Mouse (Mus musculus): ENCODE results near the gene Lingo2. TPM values are rescaled to one million over a fixed set of nuclear protein-coding genes. Genes with fewer than 3 reads are reported as not detected.

Lingo2 gene
- polyA plus RNA-seq, 1 experiment from 2014 or later, result 2.6 TPM

GRCm38 (mm10) chr4:36052791-36053376 is 898.7 kb downstream of the Lingo2 start:
- no peak for ATAC-seq (replicated peaks; ENCODE audit: insufficient number of reproducible peaks, low FRiP score, low TSS enrichment, low read depth)
- WGBS, result 67% methylated on average over 6 of the region's 6 CpGs
- Histone ChIP-seq H3K4me2 (ENCODE audit: low read depth, low read length) (no peak overlapping the region), H3K9me3 (replicated peaks; ENCODE audit: control insufficient read depth, low read length) (no peaks in the 10 kb centered on the region), H3K27me3 (ENCODE audit: control insufficient read depth, insufficient read depth, low read length) (no peaks in the 10 kb centered on the region), H3K4me1 (ENCODE audit: control insufficient read depth, insufficient read depth, low read length) (no peaks in the 10 kb centered on the region), H3K36me3 (replicated peaks; ENCODE audit: control insufficient read depth, insufficient read depth, low read depth, low read length) (no peaks in the 10 kb centered on the region), H3K9ac (replicated peaks; ENCODE audit: low read length) (no peak overlapping the region), H3K4me3 (ENCODE audit: low read depth, low read length) (no peak overlapping the region), H3K27ac (replicated peaks; ENCODE audit: low read depth, low read length) (no peak overlapping the region)
- DNase-seq (ENCODE audit: low spot score), result no peak

GRCm38 (mm10) chr4:36040361-36040760 is 911.2 kb downstream of the Lingo2 start:
- Histone ChIP-seq H3K4me3 (ENCODE audit: low read depth, low read length) (no peak overlapping the region), H3K4me2 (ENCODE audit: low read depth, low read length) (no peak overlapping the region), H3K27me3 (ENCODE audit: control insufficient read depth, insufficient read depth, low read length) (no peaks in the 10 kb centered on the region), H3K9me3 (replicated peaks; ENCODE audit: control insufficient read depth, low read length) (no peaks in the 10 kb centered on the region), H3K27ac (replicated peaks; ENCODE audit: low read depth, low read length) (no peak overlapping the region), H3K9ac (replicated peaks; ENCODE audit: low read length) (no peak overlapping the region), H3K36me3 (replicated peaks; ENCODE audit: control insufficient read depth, insufficient read depth, low read depth, low read length) (no peaks in the 10 kb centered on the region), H3K4me1 (ENCODE audit: control insufficient read depth, insufficient read depth, low read length) (no peaks in the 10 kb centered on the region)
- DNase-seq (ENCODE audit: low spot score) (no peak), ATAC-seq (replicated peaks; ENCODE audit: insufficient number of reproducible peaks, low FRiP score, low TSS enrichment, low read depth) (no peak)
- WGBS, result 83% methylated on average over 3 of the region's 3 CpGs

GRCm38 (mm10) chr4:36038742-36039141 is 912.8 kb downstream of the Lingo2 start:
- ATAC-seq (replicated peaks; ENCODE audit: insufficient number of reproducible peaks, low FRiP score, low TSS enrichment, low read depth) (no peak), DNase-seq (ENCODE audit: low spot score) (no peak)
- H3K4me2 ChIP-seq (ENCODE audit: low read depth, low read length), result no peak overlapping the region
- no peak overlapping the region for H3K4me3 ChIP-seq (ENCODE audit: low read depth, low read length)
- H3K4me1 ChIP-seq (ENCODE audit: control insufficient read depth, insufficient read depth, low read length), result no peaks in the 10 kb centered on the region
- 84% methylated on average over 2 of the region's 2 CpGs for WGBS
- H3K27ac ChIP-seq (replicated peaks; ENCODE audit: low read depth, low read length), result no peak overlapping the region
- no peaks in the 10 kb centered on the region for H3K36me3 ChIP-seq (replicated peaks; ENCODE audit: control insufficient read depth, insufficient read depth, low read depth, low read length)
- no peaks in the 10 kb centered on the region for H3K27me3 ChIP-seq (ENCODE audit: control insufficient read depth, insufficient read depth, low read length)
- H3K9ac ChIP-seq (replicated peaks; ENCODE audit: low read length), result no peak overlapping the region
- H3K9me3 ChIP-seq (replicated peaks; ENCODE audit: control insufficient read depth, low read length), result no peaks in the 10 kb centered on the region

GRCm38 (mm10) chr4:36032039-36032438 is 919.5 kb downstream of the Lingo2 start:
- H3K4me2 ChIP-seq (ENCODE audit: low read depth, low read length), result no peak overlapping the region
- H3K27me3 ChIP-seq (ENCODE audit: control insufficient read depth, insufficient read depth, low read length), result no peaks in the 10 kb centered on the region
- H3K27ac ChIP-seq (replicated peaks; ENCODE audit: low read depth, low read length), result no peak overlapping the region
- no peak overlapping the region for H3K4me3 ChIP-seq (ENCODE audit: low read depth, low read length)
- ATAC-seq (replicated peaks; ENCODE audit: insufficient number of reproducible peaks, low FRiP score, low TSS enrichment, low read depth), result no peak
- no peaks in the 10 kb centered on the region for H3K9me3 ChIP-seq (replicated peaks; ENCODE audit: control insufficient read depth, low read length)
- no peaks in the 10 kb centered on the region for H3K36me3 ChIP-seq (replicated peaks; ENCODE audit: control insufficient read depth, insufficient read depth, low read depth, low read length)
- no peak overlapping the region for H3K9ac ChIP-seq (replicated peaks; ENCODE audit: low read length)
- WGBS, result 84% methylated on average over 5 of the region's 5 CpGs
- H3K4me1 ChIP-seq (ENCODE audit: control insufficient read depth, insufficient read depth, low read length), result no peaks in the 10 kb centered on the region
- DNase-seq (ENCODE audit: low spot score), result no peak

- DNase-seq (ENCODE audit: low spot score) (no peak), ATAC-seq (replicated peaks; ENCODE audit: insufficient number of reproducible peaks, low FRiP score, low TSS enrichment, low read depth) (no peak)
- WGBS, result 51% methylated on average over 4 of the region's 4 CpGs
- Histone ChIP-seq H3K4me2 (ENCODE audit: low read depth, low read length) (no peak overlapping the region), H3K4me3 (ENCODE audit: low read depth, low read length) (no peak overlapping the region), H3K27ac (replicated peaks; ENCODE audit: low read depth, low read length) (no peak overlapping the region), H3K4me1 (ENCODE audit: control insufficient read depth, insufficient read depth, low read length) (no peaks in the 10 kb centered on the region), H3K27me3 (ENCODE audit: control insufficient read depth, insufficient read depth, low read length) (no peaks in the 10 kb centered on the region), H3K36me3 (replicated peaks; ENCODE audit: control insufficient read depth, insufficient read depth, low read depth, low read length) (no peaks in the 10 kb centered on the region), H3K9ac (replicated peaks; ENCODE audit: low read length) (no peak overlapping the region), H3K9me3 (replicated peaks; ENCODE audit: control insufficient read depth, low read length) (no peaks in the 10 kb centered on the region)
These were observed 937.4 kb downstream of the Lingo2 start for GRCm38 (mm10) chr4:36014181-36014580.

GRCm38 (mm10) chr4:35992005-35992763 is 959.4 kb downstream of the Lingo2 start:
- WGBS, result 81% methylated on average over 2 of the region's 2 CpGs
- ATAC-seq (replicated peaks; ENCODE audit: insufficient number of reproducible peaks, low FRiP score, low TSS enrichment, low read depth) (no peak), DNase-seq (ENCODE audit: low spot score) (no peak)
- no peaks in the 10 kb centered on the region for H3K36me3 ChIP-seq (replicated peaks; ENCODE audit: control insufficient read depth, insufficient read depth, low read depth, low read length)
- H3K9ac ChIP-seq (replicated peaks; ENCODE audit: low read length), result no peak overlapping the region
- no peaks in the 10 kb centered on the region for H3K4me1 ChIP-seq (ENCODE audit: control insufficient read depth, insufficient read depth, low read length)
- no peak overlapping the region for H3K4me2 ChIP-seq (ENCODE audit: low read depth, low read length)
- no peak overlapping the region for H3K27ac ChIP-seq (replicated peaks; ENCODE audit: low read depth, low read length)
- no peaks in the 10 kb centered on the region for H3K9me3 ChIP-seq (replicated peaks; ENCODE audit: control insufficient read depth, low read length)
- H3K4me3 ChIP-seq (ENCODE audit: low read depth, low read length), result no peak overlapping the region
- H3K27me3 ChIP-seq (ENCODE audit: control insufficient read depth, insufficient read depth, low read length), result no peaks in the 10 kb centered on the region

- no peaks in the 10 kb centered on the region for H3K36me3 ChIP-seq (replicated peaks; ENCODE audit: control insufficient read depth, insufficient read depth, low read depth, low read length)
- H3K4me2 ChIP-seq (ENCODE audit: low read depth, low read length), result no peak overlapping the region
- no peaks in the 10 kb centered on the region for H3K9me3 ChIP-seq (replicated peaks; ENCODE audit: control insufficient read depth, low read length)
- no peak for ATAC-seq (replicated peaks; ENCODE audit: insufficient number of reproducible peaks, low FRiP score, low TSS enrichment, low read depth)
- WGBS, result 81% methylated on average over 6 of the region's 6 CpGs
- no peak overlapping the region for H3K4me3 ChIP-seq (ENCODE audit: low read depth, low read length)
- no peak overlapping the region for H3K27ac ChIP-seq (replicated peaks; ENCODE audit: low read depth, low read length)
- no peaks in the 10 kb centered on the region for H3K4me1 ChIP-seq (ENCODE audit: control insufficient read depth, insufficient read depth, low read length)
- no peaks in the 10 kb centered on the region for H3K27me3 ChIP-seq (ENCODE audit: control insufficient read depth, insufficient read depth, low read length)
- H3K9ac ChIP-seq (replicated peaks; ENCODE audit: low read length), result no peak overlapping the region
- no peak for DNase-seq (ENCODE audit: low spot score)
These were observed 965.5 kb downstream of the Lingo2 start for GRCm38 (mm10) chr4:35986012-35986411.

- Histone ChIP-seq H3K36me3 (replicated peaks; ENCODE audit: control insufficient read depth, insufficient read depth, low read depth, low read length) (no peaks in the 10 kb centered on the region), H3K4me1 (ENCODE audit: control insufficient read depth, insufficient read depth, low read length) (no peaks in the 10 kb centered on the region), H3K4me3 (ENCODE audit: low read depth, low read length) (no peak overlapping the region), H3K4me2 (ENCODE audit: low read depth, low read length) (no peak overlapping the region), H3K9me3 (replicated peaks; ENCODE audit: control insufficient read depth, low read length) (no peaks in the 10 kb centered on the region), H3K9ac (replicated peaks; ENCODE audit: low read length) (no peak overlapping the region), H3K27me3 (ENCODE audit: control insufficient read depth, insufficient read depth, low read length) (no peaks in the 10 kb centered on the region), H3K27ac (replicated peaks; ENCODE audit: low read depth, low read length) (no peak overlapping the region)
- WGBS, result 81% methylated on average over 4 of the region's 4 CpGs
- no peak for ATAC-seq (replicated peaks; ENCODE audit: insufficient number of reproducible peaks, low FRiP score, low TSS enrichment, low read depth)
- no peak for DNase-seq (ENCODE audit: low spot score)
These were observed 988.0 kb downstream of the Lingo2 start for GRCm38 (mm10) chr4:35963532-35963931.
